Mouse (Mus musculus): ENCODE results near the gene Nek7. TPM values are rescaled to one million over a fixed set of nuclear protein-coding genes. Genes with fewer than 3 reads are reported as not detected.
A peak's percentile ranks its signal among the peaks of the same experiment; 100 is the strongest.

The Nek7 gene
- polyA plus RNA-seq, 1 experiment from 2014 or later, result 21.5 TPM

DNA sequence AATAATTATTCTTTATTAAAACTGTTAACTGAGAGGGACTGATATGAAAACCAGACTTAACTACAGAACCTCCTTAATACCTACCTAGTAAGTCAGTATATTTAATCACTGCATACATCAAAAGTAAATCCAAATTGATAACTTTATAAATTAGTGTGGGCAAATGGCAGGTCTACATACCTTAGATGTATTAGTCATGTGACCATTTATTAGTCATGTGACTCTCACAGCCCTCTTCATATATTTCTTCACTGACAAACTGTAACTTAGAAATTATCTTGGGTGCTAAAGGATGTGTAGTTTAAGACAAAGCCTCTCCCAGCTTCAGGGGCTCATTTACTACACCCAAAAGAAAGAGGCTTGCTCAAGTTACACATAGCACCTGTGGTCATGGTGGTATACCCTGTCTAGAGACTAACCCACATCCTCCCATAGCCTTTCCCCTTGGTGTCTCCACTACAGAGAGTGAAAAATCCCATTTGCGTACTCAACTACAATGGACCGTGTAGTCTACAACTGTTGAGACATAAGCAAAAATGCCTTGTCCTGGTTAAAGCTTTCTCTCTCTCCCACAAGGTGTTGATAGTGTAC is 35.4 kb downstream of the Nek7 start:
- no peak overlapping the region for H3K4me2 ChIP-seq (ENCODE audit: low read length)
- ATAC-seq, result no peak
- 98% methylated on average over 2 of the region's 2 CpGs for WGBS
- no peaks in the 10 kb centered on the region for H3K27me3 ChIP-seq (ENCODE audit: control insufficient read depth, insufficient read depth, low read depth, low read length)
- no peaks in the 10 kb centered on the region for H3K4me1 ChIP-seq (ENCODE audit: control insufficient read depth, insufficient read depth, low read length)
- no peak overlapping the region for H3K4me3 ChIP-seq (ENCODE audit: low read depth, low read length)
- H3K36me3 ChIP-seq (ENCODE audit: control insufficient read depth, insufficient read depth, low read length), result no peaks in the 10 kb centered on the region
- H3K9me3 ChIP-seq (replicated peaks; ENCODE audit: control insufficient read depth, low read length, poor library complexity, severe bottlenecking), result no peaks in the 10 kb centered on the region
- H3K27ac ChIP-seq (ENCODE audit: low read length), result no peak overlapping the region
- no peak overlapping the region for H3K9ac ChIP-seq (ENCODE audit: low read depth, low read length)

DNA sequence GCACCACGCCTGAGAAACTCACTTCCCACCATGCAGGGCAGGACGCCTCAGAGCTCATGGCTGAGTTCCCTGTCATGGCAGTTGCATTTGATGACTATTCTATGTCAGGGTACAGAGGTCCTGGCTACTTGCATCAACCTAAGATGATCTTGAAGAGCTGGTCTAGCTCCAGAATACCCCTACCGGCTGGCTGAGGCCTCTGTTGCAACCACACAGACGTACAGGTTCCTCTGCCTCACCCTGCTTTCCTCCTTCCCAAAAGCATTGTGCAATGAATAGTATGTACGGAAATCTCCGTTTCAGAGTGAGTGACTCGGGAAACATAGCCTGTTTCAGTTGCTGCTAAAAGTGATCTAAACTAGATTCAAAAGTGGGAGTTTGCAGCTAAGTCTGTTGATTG is 37.7 kb downstream of the Nek7 start:
- ATAC-seq, result no peak
- no peaks in the 10 kb centered on the region for H3K27me3 ChIP-seq (ENCODE audit: control insufficient read depth, insufficient read depth, low read depth, low read length)
- H3K36me3 ChIP-seq (ENCODE audit: control insufficient read depth, insufficient read depth, low read length), result no peaks in the 10 kb centered on the region
- H3K4me3 ChIP-seq (ENCODE audit: low read depth, low read length), result no peak overlapping the region
- no peaks in the 10 kb centered on the region for H3K4me1 ChIP-seq (ENCODE audit: control insufficient read depth, insufficient read depth, low read length)
- H3K9ac ChIP-seq (ENCODE audit: low read depth, low read length), result no peak overlapping the region
- H3K4me2 ChIP-seq (ENCODE audit: low read length), result no peak overlapping the region
- WGBS, result 87% methylated on average over 7 of the region's 7 CpGs
- H3K9me3 ChIP-seq (replicated peaks; ENCODE audit: control insufficient read depth, low read length, poor library complexity, severe bottlenecking), result no peaks in the 10 kb centered on the region
- no peak overlapping the region for H3K27ac ChIP-seq (ENCODE audit: low read length)

DNA sequence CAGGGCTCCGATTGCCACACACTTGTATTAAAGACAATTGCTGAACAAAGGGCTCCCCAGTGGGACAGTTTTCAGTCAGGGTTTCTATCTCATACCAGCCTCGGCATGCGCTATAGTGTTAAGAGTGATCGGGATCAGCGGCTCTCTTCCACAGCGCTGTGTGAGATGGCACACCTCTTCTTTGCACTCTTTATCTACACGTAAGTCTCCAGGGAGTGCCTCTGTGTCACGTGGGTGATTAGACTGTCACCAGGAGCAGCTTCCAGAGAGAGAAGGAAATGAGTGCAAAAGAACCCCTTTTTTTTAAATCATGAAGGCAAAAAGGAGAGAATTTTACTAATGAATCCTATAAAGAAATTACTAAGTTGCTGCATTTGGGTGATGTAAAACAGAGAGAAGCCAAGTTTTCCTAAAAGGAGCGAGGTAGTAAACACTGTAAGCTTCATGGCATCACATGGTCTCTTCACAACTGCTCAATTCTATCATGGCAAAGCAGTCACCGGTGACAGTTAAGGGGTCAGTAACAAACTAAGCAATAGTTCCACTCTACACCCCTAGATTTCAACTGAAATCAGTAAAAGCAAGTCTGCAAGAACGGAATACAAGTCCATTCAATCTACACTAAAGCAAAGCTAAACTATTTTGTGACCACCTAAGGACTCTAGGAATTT is 40.0 kb downstream of the Nek7 start:
- Histone ChIP-seq H3K27me3 (ENCODE audit: control insufficient read depth, insufficient read depth, low read depth, low read length) (no peaks in the 10 kb centered on the region), H3K27ac (ENCODE audit: low read length) (no peak overlapping the region), H3K4me3 (ENCODE audit: low read depth, low read length) (no peak overlapping the region), H3K4me2 (ENCODE audit: low read length) (no peak overlapping the region), H3K9me3 (replicated peaks; ENCODE audit: control insufficient read depth, low read length, poor library complexity, severe bottlenecking) (no peaks in the 10 kb centered on the region), H3K4me1 (ENCODE audit: control insufficient read depth, insufficient read depth, low read length) (no peaks in the 10 kb centered on the region), H3K36me3 (ENCODE audit: control insufficient read depth, insufficient read depth, low read length) (no peaks in the 10 kb centered on the region), H3K9ac (ENCODE audit: low read depth, low read length) (no peak overlapping the region)
- ATAC-seq, result no peak
- 62% methylated on average over 11 of the region's 11 CpGs for WGBS

DNA sequence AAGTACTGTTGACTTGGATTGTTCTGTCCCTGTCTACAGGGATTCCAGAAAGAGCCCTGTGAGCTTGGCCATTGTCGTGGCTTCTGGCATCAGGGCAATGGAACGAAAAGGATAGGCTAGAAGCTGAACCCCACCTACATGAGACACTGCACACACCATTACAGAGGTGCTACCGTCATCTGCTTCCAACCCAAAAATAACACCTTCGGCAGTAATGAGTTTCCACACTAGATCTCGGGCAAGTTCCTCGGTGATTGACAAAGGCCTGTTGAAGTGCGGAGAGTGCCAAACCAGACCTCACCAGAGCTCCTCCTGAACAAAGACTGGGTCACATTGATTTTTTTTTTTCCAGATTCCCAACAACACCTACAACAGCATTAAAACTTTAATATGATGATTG is 40.7 kb downstream of the Nek7 start:
- Histone ChIP-seq H3K27ac (ENCODE audit: low read length) (no peak overlapping the region), H3K9ac (ENCODE audit: low read depth, low read length) (no peak overlapping the region), H3K9me3 (replicated peaks; ENCODE audit: control insufficient read depth, low read length, poor library complexity, severe bottlenecking) (no peaks in the 10 kb centered on the region), H3K4me3 (ENCODE audit: low read depth, low read length) (no peak overlapping the region), H3K4me2 (ENCODE audit: low read length) (no peak overlapping the region), H3K36me3 (ENCODE audit: control insufficient read depth, insufficient read depth, low read length) (no peaks in the 10 kb centered on the region), H3K27me3 (ENCODE audit: control insufficient read depth, insufficient read depth, low read depth, low read length) (no peaks in the 10 kb centered on the region), H3K4me1 (ENCODE audit: control insufficient read depth, insufficient read depth, low read length) (no peaks in the 10 kb centered on the region)
- 81% methylated on average over 7 of the region's 7 CpGs for WGBS
- ATAC-seq, result no peak

DNA sequence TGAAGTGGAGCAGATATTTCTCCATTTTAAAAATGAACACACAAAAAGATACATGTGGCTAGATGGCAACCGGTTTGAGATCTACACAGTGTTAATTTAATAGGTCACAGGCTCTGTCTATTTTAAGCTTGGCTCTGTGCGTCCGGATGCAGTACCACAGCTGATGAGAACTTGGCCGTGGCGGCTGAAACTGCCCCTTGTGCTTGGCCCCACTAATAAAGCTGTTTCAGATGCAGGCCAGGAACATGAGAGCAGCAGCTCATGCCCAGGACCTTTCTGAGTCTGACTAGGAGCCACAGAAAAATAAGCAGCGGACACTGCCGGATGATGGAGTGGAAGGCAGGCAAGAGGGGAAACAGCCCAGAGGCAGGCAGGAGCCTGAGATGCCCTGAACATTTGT is 43.1 kb downstream of the Nek7 start:
- Histone ChIP-seq H3K4me1 (ENCODE audit: control insufficient read depth, insufficient read depth, low read length) (peaks cover 4% of the 10 kb centered on the region; the same call in 1 of the 2 replicates), H3K9ac (ENCODE audit: low read depth, low read length) (no peak overlapping the region), H3K4me2 (ENCODE audit: low read length) (no peak overlapping the region), H3K9me3 (replicated peaks; ENCODE audit: control insufficient read depth, low read length, poor library complexity, severe bottlenecking) (no peaks in the 10 kb centered on the region), H3K36me3 (ENCODE audit: control insufficient read depth, insufficient read depth, low read length) (no peaks in the 10 kb centered on the region), H3K4me3 (ENCODE audit: low read depth, low read length) (no peak overlapping the region), H3K27ac (ENCODE audit: low read length) (no peak overlapping the region), H3K27me3 (ENCODE audit: control insufficient read depth, insufficient read depth, low read depth, low read length) (no peaks in the 10 kb centered on the region)
- 51% methylated on average over 7 of the region's 7 CpGs for WGBS
- no peak; the same call in 1 of the 2 replicates for ATAC-seq

DNA sequence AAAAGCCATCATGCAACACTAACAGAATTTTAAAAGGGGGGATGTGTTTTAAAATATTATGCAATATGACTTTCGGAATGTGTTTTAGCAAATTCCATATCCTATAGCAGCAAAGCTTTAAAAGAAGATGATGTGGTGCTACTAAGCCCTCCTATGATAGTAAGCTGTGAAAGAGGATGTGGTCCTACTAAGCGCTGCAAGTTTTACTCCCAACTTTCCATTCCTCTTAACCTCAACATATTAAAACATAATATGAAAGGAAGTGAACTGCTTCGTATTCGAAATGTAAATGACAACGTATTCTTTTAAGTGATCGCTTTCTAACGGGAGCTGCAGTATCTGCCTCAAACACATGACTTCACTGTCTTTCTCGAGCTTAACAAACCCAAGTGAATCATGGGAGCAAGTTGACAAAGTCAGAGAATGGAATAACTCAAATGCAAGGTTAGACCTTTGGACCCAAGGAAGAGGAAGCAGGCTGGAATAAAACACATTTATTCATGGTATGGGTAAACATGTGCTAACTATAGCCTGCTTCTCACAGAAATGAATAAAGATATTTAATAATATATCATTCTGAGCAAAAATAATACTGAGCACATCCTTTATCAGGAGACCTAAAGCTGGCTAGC is 43.8 kb downstream of the Nek7 start:
- no peak overlapping the region for H3K27ac ChIP-seq (ENCODE audit: low read length)
- peaks cover 9% of the 10 kb centered on the region for H3K4me1 ChIP-seq (ENCODE audit: control insufficient read depth, insufficient read depth, low read length)
- ATAC-seq, result no peak
- H3K4me3 ChIP-seq (ENCODE audit: low read depth, low read length), result no peak overlapping the region
- no peak overlapping the region for H3K4me2 ChIP-seq (ENCODE audit: low read length)
- H3K9ac ChIP-seq (ENCODE audit: low read depth, low read length), result no peak overlapping the region
- H3K27me3 ChIP-seq (ENCODE audit: control insufficient read depth, insufficient read depth, low read depth, low read length), result no peaks in the 10 kb centered on the region
- WGBS, result 91% methylated on average over 8 of the region's 8 CpGs
- no peaks in the 10 kb centered on the region for H3K9me3 ChIP-seq (replicated peaks; ENCODE audit: control insufficient read depth, low read length, poor library complexity, severe bottlenecking)
- H3K36me3 ChIP-seq (ENCODE audit: control insufficient read depth, insufficient read depth, low read length), result no peaks in the 10 kb centered on the region

DNA sequence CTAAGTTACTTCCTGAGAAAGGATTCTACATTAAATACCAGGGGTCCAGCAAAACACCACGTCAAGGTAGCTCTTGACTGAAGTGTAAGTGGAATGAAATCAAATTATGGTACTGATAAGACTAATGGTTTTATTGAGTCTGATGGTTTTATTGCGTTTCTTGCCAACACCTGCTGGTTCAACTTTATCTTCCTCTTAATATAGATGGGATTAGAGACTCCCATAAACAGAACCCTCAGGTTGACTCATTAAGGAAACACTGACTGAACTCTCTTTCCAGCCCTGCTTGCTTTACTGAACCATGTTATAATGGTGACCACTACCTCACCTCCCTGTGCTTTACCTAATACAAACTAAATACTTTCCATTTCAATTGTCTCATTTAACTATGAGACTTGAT is 44.3 kb downstream of the Nek7 start:
- Histone ChIP-seq H3K4me2 (ENCODE audit: low read length) (no peak overlapping the region), H3K9me3 (replicated peaks; ENCODE audit: control insufficient read depth, low read length, poor library complexity, severe bottlenecking) (no peaks in the 10 kb centered on the region), H3K4me1 (ENCODE audit: control insufficient read depth, insufficient read depth, low read length) (peaks cover 9% of the 10 kb centered on the region), H3K27me3 (ENCODE audit: control insufficient read depth, insufficient read depth, low read depth, low read length) (no peaks in the 10 kb centered on the region), H3K4me3 (ENCODE audit: low read depth, low read length) (no peak overlapping the region), H3K36me3 (ENCODE audit: control insufficient read depth, insufficient read depth, low read length) (no peaks in the 10 kb centered on the region), H3K27ac (ENCODE audit: low read length) (no peak overlapping the region), H3K9ac (ENCODE audit: low read depth, low read length) (no peak overlapping the region)
- WGBS, result 84% methylated on average over 2 of the region's 2 CpGs
- no peak for ATAC-seq

DNA sequence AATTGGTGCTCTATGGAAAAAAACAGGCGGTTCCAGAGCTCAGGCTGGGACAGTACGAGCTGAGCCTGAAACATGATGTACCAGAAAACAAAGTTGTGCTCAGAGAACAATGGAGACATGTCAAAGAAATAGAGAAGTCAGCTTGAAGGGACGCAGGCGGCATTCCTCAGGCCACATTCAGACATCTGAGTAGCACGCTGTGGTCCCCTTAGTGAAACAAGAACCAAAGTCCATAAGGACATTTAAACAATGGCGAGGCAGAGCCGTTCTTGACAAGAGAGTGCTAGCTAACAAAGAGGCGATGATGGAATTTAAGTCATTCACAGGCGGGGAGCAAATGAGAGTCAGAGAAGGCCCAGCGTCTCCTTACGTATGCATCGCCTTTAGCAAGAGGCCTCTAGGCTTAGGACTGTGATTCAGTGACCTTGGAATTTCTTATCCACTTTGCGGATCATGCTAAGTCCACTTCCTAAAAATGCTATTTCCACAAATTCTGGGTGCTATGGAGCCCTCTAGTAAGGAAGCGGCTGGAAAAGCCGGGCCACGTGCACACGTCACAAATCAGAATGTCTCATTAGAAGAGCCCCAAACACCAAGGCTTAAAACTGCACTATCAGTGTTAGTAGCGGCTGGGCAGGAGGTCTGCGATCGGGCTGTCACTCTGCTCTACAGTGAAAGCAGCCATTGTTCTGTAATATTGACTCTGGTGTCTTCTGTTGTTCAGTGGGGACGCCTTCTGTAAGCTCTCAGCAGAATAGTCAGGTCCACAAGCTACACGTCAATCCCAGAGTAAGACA is 48.2 kb downstream of the Nek7 start:
- Histone ChIP-seq H3K9ac (ENCODE audit: low read depth, low read length) (no peak overlapping the region), H3K27me3 (ENCODE audit: control insufficient read depth, insufficient read depth, low read depth, low read length) (no peaks in the 10 kb centered on the region), H3K27ac (ENCODE audit: low read length) (no peak overlapping the region), H3K36me3 (ENCODE audit: control insufficient read depth, insufficient read depth, low read length) (no peaks in the 10 kb centered on the region), H3K4me2 (ENCODE audit: low read length) (peak overlapping the region; percentile 30), H3K4me3 (ENCODE audit: low read depth, low read length) (no peak overlapping the region), H3K4me1 (ENCODE audit: control insufficient read depth, insufficient read depth, low read length) (peaks cover 9% of the 10 kb centered on the region), H3K9me3 (replicated peaks; ENCODE audit: control insufficient read depth, low read length, poor library complexity, severe bottlenecking) (no peaks in the 10 kb centered on the region)
- 18% methylated on average over 22 of the region's 22 CpGs for WGBS
- ATAC-seq, result peak; percentile 67

DNA sequence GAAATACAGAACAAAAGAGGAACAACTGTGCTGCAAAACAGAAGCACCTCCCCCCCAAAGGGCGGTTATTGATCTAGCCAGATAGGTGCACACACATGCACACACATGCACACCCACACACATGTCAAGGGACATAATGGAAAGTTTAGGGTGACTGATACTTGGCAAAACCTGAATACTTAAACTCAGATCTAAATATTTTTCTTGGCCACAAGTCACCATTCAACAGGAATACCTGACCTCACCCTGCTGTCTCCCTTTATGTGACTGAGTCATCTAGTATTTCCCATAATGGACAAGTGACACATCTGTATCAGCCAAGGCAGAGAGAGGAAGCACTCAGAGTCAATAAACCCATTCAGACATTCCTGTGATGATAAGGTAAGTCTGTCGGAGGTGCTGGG is 48.9 kb downstream of the Nek7 start:
- Histone ChIP-seq H3K9me3 (replicated peaks; ENCODE audit: control insufficient read depth, low read length, poor library complexity, severe bottlenecking) (no peaks in the 10 kb centered on the region), H3K36me3 (ENCODE audit: control insufficient read depth, insufficient read depth, low read length) (no peaks in the 10 kb centered on the region), H3K4me2 (ENCODE audit: low read length) (no peak overlapping the region), H3K9ac (ENCODE audit: low read depth, low read length) (no peak overlapping the region), H3K4me1 (ENCODE audit: control insufficient read depth, insufficient read depth, low read length) (peaks cover 9% of the 10 kb centered on the region), H3K4me3 (ENCODE audit: low read depth, low read length) (no peak overlapping the region), H3K27ac (ENCODE audit: low read length) (no peak overlapping the region), H3K27me3 (ENCODE audit: control insufficient read depth, insufficient read depth, low read depth, low read length) (no peaks in the 10 kb centered on the region)
- 71% methylated on average over 2 of the region's 2 CpGs for WGBS
- ATAC-seq, result no peak

All from midbrain, embryonic 16.5 days (tissue).